Mouse (Mus musculus) ES-CJ7 (cell line): Measurements from ENCODE around the gene Klhl3.
A peak's percentile ranks its signal among the peaks of the same experiment; 100 is the strongest.

Source experiments
- DNase-seq: peaks from one replicate; pipeline ENCODE4 v3.0.0; 2011; ENCODE audit warnings: low read depth, low spot score

Klhl3 gene

DNA sequence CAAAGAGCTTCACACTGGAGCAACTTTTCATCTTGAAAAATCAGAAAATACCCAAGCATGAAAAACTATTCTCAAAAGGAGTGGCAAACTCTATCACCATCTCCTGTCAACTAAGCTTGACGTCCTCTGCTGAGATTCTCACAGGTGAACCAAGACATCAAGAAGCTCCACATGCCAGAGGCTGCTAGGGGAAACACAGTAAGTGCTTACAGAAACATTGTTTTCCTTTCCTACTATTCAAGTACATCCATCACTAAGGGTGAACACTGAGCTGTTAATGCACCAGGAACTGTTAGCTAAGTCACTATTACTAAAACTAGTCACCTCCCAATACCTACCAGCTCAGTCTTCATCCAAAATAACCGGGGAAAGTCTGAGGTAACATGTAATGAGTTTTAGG is 11.6 kb upstream of the Klhl3 start:
- DNase-seq, result no peak

DNA sequence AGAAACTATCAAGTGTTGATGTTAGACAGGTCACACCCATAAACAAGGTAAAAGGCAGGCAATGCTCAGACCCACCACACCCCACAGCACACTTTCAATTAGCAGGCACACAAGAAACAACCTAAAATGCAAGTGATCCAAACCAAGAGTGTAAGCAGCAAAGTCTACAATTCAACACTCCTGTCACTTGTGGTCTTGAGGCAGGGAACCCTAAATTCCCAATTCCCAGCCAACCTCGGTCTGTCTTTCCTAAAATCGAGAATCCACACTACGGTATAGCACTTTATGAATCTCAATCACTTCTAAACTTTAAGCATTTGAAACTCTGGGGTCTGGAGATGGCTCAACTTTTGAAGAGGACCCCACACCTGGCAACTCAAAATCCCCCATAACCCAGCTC is 10.9 kb upstream of the Klhl3 start:
- DNase-seq, result no peak

- no peak for DNase-seq
Observed at GRCm38 (mm10) chr13:58123381-58123780, 10.0 kb upstream of the Klhl3 start.

GRCm38 (mm10) chr13:58122786-58123297 is 9.4 kb upstream of the Klhl3 start:
- DNase-seq, result no peak

- peak; percentile 74 for DNase-seq
Observed at GRCm38 (mm10) chr13:58117318-58118017, 4.1 kb upstream of the Klhl3 start.

GRCm38 (mm10) chr13:58116801-58117200 is 3.4 kb upstream of the Klhl3 start:
- DNase-seq, result no peak

GRCm38 (mm10) chr13:58115227-58115626 is 1.8 kb upstream of the Klhl3 start:
- DNase-seq, result no peak

DNA sequence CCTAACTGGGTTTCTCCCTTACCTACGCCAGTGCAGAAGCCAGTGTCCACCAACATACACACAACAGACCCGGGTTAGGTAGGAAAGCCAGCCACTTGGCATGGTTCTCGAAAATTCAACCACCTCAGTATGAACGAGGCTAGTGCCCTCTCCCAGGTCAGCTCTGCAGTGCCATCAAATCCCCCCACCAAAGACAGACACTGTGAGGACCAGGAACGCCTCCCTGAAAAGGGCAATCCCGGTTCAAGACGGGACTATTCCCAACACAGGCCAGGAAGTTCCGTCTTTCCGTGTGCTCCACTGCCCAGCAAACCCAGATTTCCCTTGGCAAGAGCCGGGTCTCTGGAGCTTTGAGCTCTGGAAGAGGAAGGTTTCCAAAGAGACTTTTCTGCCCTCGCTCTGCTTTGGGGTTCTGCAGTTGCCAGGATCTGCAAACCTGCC is 771 bp downstream of the Klhl3 start:
- DNase-seq, result no peak

- DNase-seq, result no peak
Observed at GRCm38 (mm10) chr13:58112191-58112590, 1.2 kb downstream of the Klhl3 start.

GRCm38 (mm10) chr13:58111306-58111705 is 2.1 kb downstream of the Klhl3 start:
- no peak for DNase-seq

- DNase-seq, result no peak
Observed at GRCm38 (mm10) chr13:58090643-58091042, 22.7 kb downstream of the Klhl3 start.

DNA sequence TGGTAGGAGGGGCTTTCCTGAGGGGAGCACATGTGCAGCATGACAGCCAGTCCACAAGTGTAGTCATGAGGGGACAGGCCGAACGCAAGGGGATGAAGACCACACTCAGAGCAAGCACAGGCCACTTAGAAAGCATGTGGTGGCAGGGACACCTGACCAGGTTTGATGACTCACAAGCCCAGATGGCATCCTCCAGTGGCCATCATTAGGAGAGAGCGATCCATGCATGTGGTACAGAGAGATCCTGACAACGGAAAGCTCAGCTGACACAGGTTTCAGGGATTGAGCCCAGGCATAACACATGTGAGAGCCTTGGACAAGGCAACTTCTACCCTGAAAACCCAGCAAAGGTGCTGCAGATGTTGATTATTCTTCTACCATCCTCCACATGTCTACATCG is 29.0 kb downstream of the Klhl3 start:
- no peak for DNase-seq

DNA sequence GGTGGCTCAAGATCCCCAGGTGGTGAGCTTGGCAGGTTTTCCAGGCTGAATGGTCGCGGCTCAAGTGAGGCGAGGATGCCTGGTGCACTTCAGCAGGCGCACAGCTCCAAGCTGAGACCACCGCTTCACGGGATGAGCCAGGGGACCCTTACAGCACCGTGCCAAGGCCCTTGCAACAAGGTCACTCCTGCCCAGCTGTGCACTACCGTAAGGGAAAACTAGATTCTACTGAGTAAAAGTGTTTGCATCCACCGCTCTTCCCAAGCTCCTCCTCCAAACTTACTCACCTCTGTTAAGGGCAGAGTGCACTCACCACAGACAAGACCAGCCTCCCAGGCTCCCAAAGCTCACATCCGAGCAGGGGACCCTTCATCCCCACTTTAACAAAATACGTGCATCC is 29.9 kb downstream of the Klhl3 start:
- no peak for DNase-seq

GRCm38 (mm10) chr13:58083048-58083447 is 30.3 kb downstream of the Klhl3 start:
- no peak for DNase-seq

DNA sequence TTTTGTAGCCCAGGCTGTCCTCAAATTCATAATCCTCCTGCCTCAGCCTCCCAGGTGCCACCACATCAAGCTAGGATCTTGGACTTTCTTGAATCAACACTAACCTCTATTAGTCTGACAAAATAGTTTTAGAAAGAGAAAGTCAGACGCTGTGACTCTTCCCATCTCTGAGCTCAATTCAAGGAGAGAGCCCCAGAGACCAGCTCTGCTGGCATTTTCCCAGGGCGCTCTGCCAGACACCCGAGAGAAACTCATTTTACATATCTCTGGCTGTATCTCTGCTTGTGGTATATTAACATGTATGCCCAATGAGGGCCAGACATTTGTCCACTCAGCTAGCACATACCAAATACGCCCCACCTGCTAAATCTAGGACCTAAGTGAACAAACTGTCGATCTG is 35.0 kb downstream of the Klhl3 start:
- no peak for DNase-seq

GRCm38 (mm10) chr13:58074881-58075280 is 38.5 kb downstream of the Klhl3 start:
- DNase-seq, result no peak

DNA sequence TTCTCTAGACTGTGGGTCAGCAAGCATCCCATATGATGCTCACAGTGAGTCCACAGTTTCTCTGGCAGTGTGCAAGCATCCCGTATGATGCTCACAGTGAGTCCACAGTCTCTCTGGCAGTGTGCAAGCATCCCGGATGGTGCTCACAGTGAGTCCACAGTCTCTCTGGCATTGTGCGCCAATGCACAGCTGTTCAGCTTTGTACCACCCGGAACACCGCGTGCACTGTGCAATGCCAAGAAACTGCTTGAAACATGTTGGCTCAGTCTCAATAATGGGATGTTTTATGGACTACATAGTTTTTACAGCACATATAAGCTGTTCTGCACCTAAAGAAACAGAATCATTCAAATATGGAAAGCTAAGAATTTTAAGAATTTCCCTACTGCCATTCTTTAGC is 38.9 kb downstream of the Klhl3 start:
- no peak for DNase-seq

DNA sequence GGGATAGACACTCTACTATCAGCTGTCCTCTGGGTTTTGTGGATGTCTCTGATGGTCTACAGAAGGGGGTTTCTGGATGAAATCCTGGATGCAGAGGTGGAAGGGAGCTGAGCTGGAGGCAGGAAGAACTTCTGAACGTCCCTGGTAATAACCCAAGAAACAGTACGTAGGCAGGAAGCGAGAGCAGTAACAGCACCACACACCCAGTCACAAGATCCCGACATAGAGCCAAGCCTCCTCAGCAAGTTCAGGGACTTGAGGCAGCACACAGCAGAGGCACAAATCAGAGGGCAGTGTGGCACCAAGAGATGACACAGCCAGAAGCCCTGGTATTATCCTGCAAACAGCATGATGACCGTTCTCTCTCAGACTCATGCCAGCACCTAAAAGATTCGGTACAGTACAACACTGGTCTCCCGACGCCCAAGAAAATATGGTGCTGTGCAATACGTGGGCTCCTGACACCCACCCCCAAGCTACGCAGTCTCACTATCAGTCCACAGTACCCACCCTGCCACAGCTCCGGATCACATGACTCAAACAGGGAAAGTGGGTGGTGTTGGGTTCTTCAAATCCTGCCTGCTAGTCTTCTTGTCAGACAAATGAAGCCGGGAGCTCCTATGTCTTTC is 40.0 kb downstream of the Klhl3 start:
- no peak for DNase-seq

DNA sequence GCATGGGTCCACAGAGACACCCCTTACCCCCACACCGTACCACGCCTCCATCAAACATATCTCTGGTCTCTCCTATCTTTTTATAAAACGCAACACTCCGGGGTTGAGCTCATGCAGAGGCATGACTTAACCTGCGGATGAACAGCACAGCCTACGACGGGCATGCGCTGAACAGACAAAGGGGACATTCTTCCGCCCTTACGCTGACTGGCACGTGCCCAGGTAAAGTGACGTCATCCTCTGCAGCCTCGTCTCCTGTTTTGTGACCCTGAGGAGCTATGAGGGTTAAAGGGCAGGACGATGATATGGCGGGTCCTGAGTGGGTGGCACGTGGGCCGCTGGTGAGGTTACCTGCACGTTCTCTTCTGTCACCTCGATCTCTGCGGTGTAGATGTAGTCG is 42.2 kb downstream of the Klhl3 start:
- DNase-seq, result no peak

DNA sequence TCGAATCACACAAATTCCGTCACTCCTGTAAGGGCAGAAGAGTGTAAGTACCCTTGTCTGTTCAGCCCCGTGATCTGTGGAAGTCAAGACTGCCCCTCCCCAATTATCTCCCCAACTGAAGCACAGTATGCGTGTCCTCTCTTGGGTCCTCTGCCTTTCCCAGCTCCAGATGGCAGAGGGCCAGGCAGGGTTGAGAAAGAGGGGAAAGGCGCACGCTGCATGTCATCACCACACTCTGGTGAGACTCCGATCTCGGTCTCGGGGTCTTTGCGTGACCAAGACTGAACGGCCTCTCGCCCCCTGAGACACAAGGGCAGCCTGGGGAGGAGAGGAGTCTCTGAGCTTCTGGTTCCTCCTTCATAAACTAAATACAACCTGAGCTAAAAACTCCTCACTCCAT is 42.9 kb downstream of the Klhl3 start:
- DNase-seq, result no peak

GRCm38 (mm10) chr13:58068421-58069209 is 44.8 kb downstream of the Klhl3 start:
- peak; percentile 27 for DNase-seq

DNA sequence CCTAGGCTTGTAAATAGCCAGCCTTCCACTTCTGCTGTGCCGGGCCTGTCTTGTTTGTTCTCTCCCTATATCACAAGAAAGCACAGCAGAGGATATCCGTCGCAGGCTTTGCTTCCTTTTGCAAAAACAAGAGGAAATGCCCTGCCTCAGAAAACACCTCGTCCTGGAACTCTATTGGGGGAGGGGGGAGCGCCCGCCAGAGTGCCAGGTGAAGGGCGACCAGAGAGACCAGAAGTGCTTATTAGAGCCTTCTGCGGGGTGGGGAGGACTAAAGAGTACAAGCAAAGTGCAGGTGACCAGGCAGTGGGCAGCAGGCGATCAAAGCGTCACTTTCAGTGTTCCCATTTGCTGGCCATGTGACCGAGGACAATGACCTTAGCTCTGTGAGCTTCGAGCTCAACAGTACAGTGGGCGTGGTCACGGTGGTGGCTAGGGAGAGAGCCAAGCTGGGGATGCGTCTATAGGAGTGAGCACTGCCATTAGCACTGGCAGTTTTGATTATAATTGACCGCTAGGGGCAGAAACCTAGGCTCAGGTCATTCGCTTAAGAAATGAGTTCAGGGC is 45.8 kb downstream of the Klhl3 start:
- DNase-seq, result peak; percentile 89
